Mouse (Mus musculus) E14TG2a.4 (cell line): ENCODE results near the gene Ncf4.

Source experiments
- CTCF ChIP-seq: conservative IDR thresholded peaks from 2 replicates; pipeline ENCODE4 v1.5.1; 2014; ENCODE audit warnings: low read length
- NANOG ChIP-seq: IDR thresholded peaks from 2 replicates; pipeline ENCODE4 v1.6.1; 2014; ENCODE audit warnings: borderline replicate concordance, low read length, mixed read lengths
- POU5F1 ChIP-seq: IDR thresholded peaks from 2 replicates; pipeline ENCODE4 v1.6.1; 2014; ENCODE audit warnings: low read length, borderline replicate concordance

GRCm38 (mm10) chr15:78248410-78248809 is 3.8 kb downstream of the Ncf4 start:
- TF ChIP-seq CTCF (no peak), POU5F1 (no peak), NANOG (no peak)
